27 mouse cellular contexts compared by ENCODE assay signal in the genomic region with DNA sequence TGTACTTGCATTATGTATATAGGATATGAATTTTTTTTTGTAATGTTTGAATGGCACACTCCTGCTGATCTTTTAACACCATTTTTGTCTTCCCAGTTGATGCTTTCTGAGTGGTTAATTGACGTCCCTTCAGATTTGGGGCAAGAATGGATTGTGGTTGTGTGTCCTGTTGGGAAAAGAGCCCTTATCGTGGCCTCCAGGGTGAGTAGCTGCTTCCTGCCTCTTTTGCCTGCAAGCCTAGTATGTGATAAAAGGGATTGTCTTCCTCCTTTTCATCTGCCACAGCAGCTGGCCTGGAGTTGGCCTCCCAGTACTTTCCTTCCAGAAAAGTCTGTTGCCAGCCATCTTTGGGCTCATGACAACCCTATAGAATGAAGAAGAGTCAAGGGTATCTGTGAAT. TPM values are rescaled to one million over a fixed set of nuclear protein-coding genes. Genes with fewer than 3 reads are reported as not detected.
DNase-seq lines count a peak whose midpoint lies in the region; ATAC-seq and TF ChIP-seq lines count a peak whose summit lies in the region.
"Had no signal": no experiment of that assay in that cellular context is flagged by ENCODE, and none has a peak within 500 bp of the region (broad histone marks: within the 10 kb centered on the region; RNA-seq: fewer than 3 reads in every experiment).

No protein-coding gene starts in this region.

- DNase-seq in heart, adult 11 months, result peak; percentile 15
- DNase-seq in heart, adult 9 months (ENCODE audit: low spot score in 2 of 2), result no peak
- DNase-seq in MEL (ENCODE audit: low read depth, low spot score), result peak; percentile 62
- DNase-seq in gastrocnemius, adult 2 months, result no peak
- no peak for DNase-seq in cerebellum, postnatal 10 days
- DNase-seq: adrenal gland, adult 8-10 months; adrenal gland, postnatal 14 days; adrenal gland, postnatal 36 days; B cell, adult 2 months; cerebellum, adult 11-12 months; cerebellum, adult 2 months; cerebellum, adult 9-10 months; cerebellum, postnatal 14 days; cerebellum, postnatal 36 days had no signal

- ATAC-seq in common myeloid progenitor, adult 5-6 weeks (replicated peaks; ENCODE audit: low read depth, poor library complexity, severe bottlenecking), result peak; percentile 52; the same call in 1 of the 2 replicates
- ATAC-seq: activated CD4-positive, CD25-positive, alpha-beta regulatory T cell, adult 4 months; CD4-positive, CD25-positive, alpha-beta regulatory T cell, adult 4 months; forebrain, embryonic 14.5 days; forebrain, embryonic 16.5 days; Patski had no signal

- peaks cover 14 to 34% of the 10 kb centered on the region in 2 experiments for H3K4me1 ChIP-seq in MEL (ENCODE audit: control insufficient read depth in 1 of 2, insufficient read depth in 2 of 2, low read length in 2 of 2)
- H3K4me1 ChIP-seq: embryonic facial prominence, embryonic 10.5 days; embryonic facial prominence, embryonic 12.5 days; forebrain, embryonic 12.5 days had no signal

- no peaks in the 10 kb centered on the region for H3K9me3 ChIP-seq in MEL (replicated peaks; ENCODE audit: insufficient read depth, low read length)
- H3K9me3 ChIP-seq: embryonic facial prominence, embryonic 10.5 days; embryonic facial prominence, embryonic 12.5 days; forebrain, embryonic 10.5 days; forebrain, embryonic 12.5 days; G1E had no signal

- TF ChIP-seq CTCF in MEL (IDR thresholded peaks at IDR 0.05 in 2 of 3, conservative IDR thresholded peaks at IDR 0.05 in 1 of 3; ENCODE audit: control insufficient read depth in 1 of 3, insufficient read depth in 1 of 3, low read depth in 2 of 3, low read length in 3 of 3, poor library complexity in 1 of 3, severe bottlenecking in 1 of 3), result no peak
- no peak for TF ChIP-seq CTCF in gastrocnemius, adult 2 months (IDR thresholded peaks at IDR 0.05)

- H3K27me3 ChIP-seq in MEL (ENCODE audit: control insufficient read depth in 1 of 2, insufficient read depth in 2 of 2, low read length in 2 of 2), result no peaks in the 10 kb centered on the region
- H3K27me3 ChIP-seq: CH12.LX; embryonic facial prominence, embryonic 12.5 days; forebrain, embryonic 12.5 days; Patski had no signal

- peak; percentile 82 to 86 for TF ChIP-seq EP300 in MEL (IDR thresholded peaks at IDR 0.05; ENCODE audit: low read depth in 1 of 2, low read length in 2 of 2)

- peak overlapping the region; percentile 14; the same call in 1 of the 2 replicates for H3K27ac ChIP-seq in MEL (ENCODE audit: control insufficient read depth, low read depth, low read length)
- no peak overlapping the region for H3K27ac ChIP-seq in gastrocnemius, adult 2 months
- H3K27ac ChIP-seq: embryonic facial prominence, embryonic 10.5 days; embryonic facial prominence, embryonic 12.5 days; forebrain, embryonic 10.5 days; forebrain, embryonic 12.5 days had no signal

- H3K9ac ChIP-seq in MEL (ENCODE audit: control insufficient read depth, low read depth, low read length, poor library complexity, severe bottlenecking), result no peak overlapping the region
- H3K9ac ChIP-seq: embryonic facial prominence, embryonic 12.5 days; forebrain, embryonic 12.5 days had no signal

- no peak overlapping the region for H3K4me3 ChIP-seq in MEL (ENCODE audit: control insufficient read depth in 1 of 2, insufficient read depth in 1 of 2, low read depth in 2 of 2, low read length in 2 of 2)
- H3K4me3 ChIP-seq in gastrocnemius, adult 2 months, result no peak overlapping the region
- H3K4me3 ChIP-seq: embryonic facial prominence, embryonic 10.5 days; embryonic facial prominence, embryonic 12.5 days; erythroblast, embryonic 14.5 days; forebrain, embryonic 10.5 days; forebrain, embryonic 12.5 days had no signal

- H3K36me3 ChIP-seq in MEL (ENCODE audit: control insufficient read depth in 1 of 2, insufficient read depth in 2 of 2, low read length in 2 of 2), result peaks cover 0 to 40% of the 10 kb centered on the region in 2 experiments; a peak in 3 of 4 replicates

- TF ChIP-seq POLR2A in MEL (IDR thresholded peaks at IDR 0.05; ENCODE audit: control insufficient read depth in 1 of 2, insufficient read depth in 1 of 2, low read depth in 1 of 2, low read length in 2 of 2, poor library complexity in 1 of 2), result no peak

- intact Hi-C loops in gastrocnemius, adult 2 months (cut with DNase I), result loop anchor here (10.0 kb wide), 1 partner anchor 75 kb away; no protein-coding TSS in a partner anchor

- no peak for TF ChIP-seq RAD21 in MEL (IDR thresholded peaks at IDR 0.05; ENCODE audit: low read depth, low read length)

- H3K79me2 ChIP-seq in MEL (ENCODE audit: control insufficient read depth, insufficient read depth, low read length, poor library complexity), result no peaks in the 10 kb centered on the region

TF ChIP-seq in MEL, 35 proteins besides CTCF, POLR2A, EP300 and RAD21:
- TF ChIP-seq SMC3 (IDR thresholded peaks at IDR 0.05; ENCODE audit: low read depth, low read length), result no peak
- TF ChIP-seq TCF12 (IDR thresholded peaks at IDR 0.05; ENCODE audit: low read depth, low read length), result peak; percentile 83
- no peak for TF ChIP-seq BHLHE40 (IDR thresholded peaks at IDR 0.05; ENCODE audit: borderline replicate concordance, low read depth, low read length)
- TF ChIP-seq POLR2AphosphoS5 (IDR thresholded peaks at IDR 0.05; ENCODE audit: borderline replicate concordance, low read depth, low read length), result no peak
- TF ChIP-seq SIN3A (IDR thresholded peaks at IDR 0.05; ENCODE audit: low read length), result peak; percentile 46; the same call in 1 of the 2 replicates
- peak; percentile 94 for TF ChIP-seq TAL1 (IDR thresholded peaks at IDR 0.05; ENCODE audit: low read length)
- no peak for TF ChIP-seq MAZ (IDR thresholded peaks at IDR 0.05; ENCODE audit: low read depth, low read length)
- TF ChIP-seq ZMIZ1 (IDR thresholded peaks at IDR 0.05; ENCODE audit: low read depth, low read length), result no peak
- TF ChIP-seq RCOR1 (IDR thresholded peaks at IDR 0.05; ENCODE audit: low read depth, low read length), result peak; percentile 83
- TF ChIP-seq MXI1 (IDR thresholded peaks at IDR 0.05; ENCODE audit: low read depth, low read length), result no peak
- peak; percentile 46; the same call in 1 of the 2 replicates for TF ChIP-seq ETS1 (IDR thresholded peaks at IDR 0.05; ENCODE audit: low read depth, low read length)
- TF ChIP-seq GATA1 (IDR thresholded peaks at IDR 0.05; ENCODE audit: low read depth, low read length), result peak; percentile 84
- no peak for TF ChIP-seq UBTF (IDR thresholded peaks at IDR 0.05; ENCODE audit: borderline replicate concordance, insufficient read depth, low read depth, low read length)
- no peak for TF ChIP-seq MYC (IDR thresholded peaks at IDR 0.05; ENCODE audit: low read depth, low read length)
TF ChIP-seq in MEL: peak in this region for 6.

RNA-seq across cellular contexts. Expression of a gene that starts 19.5 kb away (rescaled TPM):
- total RNA-seq in MEL (2012; rRNA removed), result 13.0 and 14.6 TPM in 2 replicates
- 10 to 100 TPM in 1 of 2 experiments, not detected in 1; 14.7 TPM for polyA plus RNA-seq in MEL (2012; ENCODE audit: insufficient read depth in 1 of 2, insufficient read length in 2 of 2, low read depth in 1 of 2, low replicate concordance in 2 of 2, missing spikeins in 1 of 2)
- 8.9 and 12.1 TPM in 2 replicates for total RNA-seq in common myeloid progenitor, adult 5-6 weeks (2017)
- total RNA-seq in gastrocnemius, adult 2 months (2021), result 10 to 100 TPM in 1 of 2 experiments, 1 to 10 TPM in 1; 8.4 to 11.3 TPM
- polyA plus RNA-seq: erythroblast, embryonic 14.5 days had no signal

RNA-seq across cellular contexts. Expression of a gene that starts 24.6 kb away (rescaled TPM):
- 10.6 and 12.0 TPM in 2 replicates for total RNA-seq in MEL (2012; rRNA removed)
- polyA plus RNA-seq in MEL (2012; ENCODE audit: insufficient read depth in 1 of 2, insufficient read length in 2 of 2, low read depth in 1 of 2, low replicate concordance in 2 of 2, missing spikeins in 1 of 2), result 10 to 100 TPM in 1 of 2 experiments, not detected in 1; 24.3 TPM
- 5.7 and 11.5 TPM in 2 replicates for total RNA-seq in common myeloid progenitor, adult 5-6 weeks (2017)
- total RNA-seq in gastrocnemius, adult 2 months (2021), result 1 to 10 TPM; 3.1 to 5.0 TPM

RNA-seq across cellular contexts. Expression of a gene that starts 32.9 kb away (rescaled TPM):
- 160 and 183 TPM in 2 replicates for total RNA-seq in MEL (2012; rRNA removed)
- polyA plus RNA-seq in MEL (2012; ENCODE audit: insufficient read depth in 1 of 2, insufficient read length in 2 of 2, low read depth in 1 of 2, low replicate concordance in 2 of 2, missing spikeins in 1 of 2), result 100 to 1,000 TPM in 1 of 2 experiments, not detected in 1; 154 TPM
- 81.4 and 89.8 TPM in 2 replicates for total RNA-seq in common myeloid progenitor, adult 5-6 weeks (2017)
- total RNA-seq in gastrocnemius, adult 2 months (2021), result 10 to 100 TPM; 49.1 to 51.4 TPM

RNA-seq across cellular contexts. Expression of a gene that starts 42.0 kb away (rescaled TPM):
- total RNA-seq in MEL (2012; rRNA removed), result 2.2 and 2.3 TPM in 2 replicates
- 1 to 10 TPM in 1 of 2 experiments, not detected in 1; 3.5 TPM for polyA plus RNA-seq in MEL (2012; ENCODE audit: insufficient read depth in 1 of 2, insufficient read length in 2 of 2, low read depth in 1 of 2, low replicate concordance in 2 of 2, missing spikeins in 1 of 2)
- 4.7 and 4.8 TPM in 2 replicates for total RNA-seq in common myeloid progenitor, adult 5-6 weeks (2017)
- 1 to 10 TPM; 4.3 to 4.7 TPM for total RNA-seq in gastrocnemius, adult 2 months (2021)
- polyA plus RNA-seq: erythroblast, embryonic 14.5 days had no signal

Comparison
In these comparisons a context has a peak if more than half of its experiments do, and no peak if none do; other contexts are left out.
1. DNase-seq: peak in heart, adult 11 months (single experiment) and MEL (single experiment); none in heart, adult 9 months (0 of 2), gastrocnemius, adult 2 months (single experiment) and cerebellum, postnatal 10 days (0 of 2).